In the genomic region with DNA sequence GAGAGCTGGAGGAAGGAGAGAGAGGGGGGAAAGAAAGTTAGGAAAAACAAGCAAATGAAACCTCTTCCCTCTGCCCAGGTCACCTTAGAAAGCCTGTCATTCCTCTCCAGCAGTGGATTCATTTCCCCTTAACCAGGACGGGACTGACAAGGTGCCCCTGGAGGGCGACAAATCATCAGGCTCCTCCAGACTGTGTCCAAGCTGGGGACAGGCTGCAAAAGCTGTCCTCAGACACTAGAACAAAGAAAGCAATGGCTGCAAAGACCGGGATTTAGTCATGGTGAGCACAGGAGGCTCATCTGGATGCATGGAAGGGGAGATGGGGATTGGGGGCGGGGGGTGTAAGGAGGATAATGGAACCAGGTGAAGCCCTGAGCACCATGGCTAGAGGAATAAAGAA, we compare ENCODE assay signal across 9 mouse cellular contexts.
A peak's percentile ranks its signal among the peaks of the same experiment; 100 is the strongest.
DNase-seq lines count a peak whose midpoint lies in the region; ATAC-seq and TF ChIP-seq lines count a peak whose summit lies in the region.
"Had no signal": no experiment of that assay in that cellular context is flagged by ENCODE, and none has a peak within 500 bp of the region (broad histone marks: within the 10 kb centered on the region; RNA-seq: fewer than 3 reads in every experiment).

No protein-coding gene starts in this region.

- H3K36me3 ChIP-seq in heart, postnatal 0 days (replicated peaks; ENCODE audit: control insufficient read depth, insufficient read depth, low read length), result no peaks in the 10 kb centered on the region
- no peaks in the 10 kb centered on the region for H3K36me3 ChIP-seq in midbrain, embryonic 11.5 days (ENCODE audit: control insufficient read depth, insufficient read depth, low read length)
- no peaks in the 10 kb centered on the region for H3K36me3 ChIP-seq in midbrain, embryonic 15.5 days (replicated peaks)
- H3K36me3 ChIP-seq in stomach, postnatal 0 days (ENCODE audit: control insufficient read depth, insufficient read depth, low read length), result no peaks in the 10 kb centered on the region
- H3K36me3 ChIP-seq in liver, embryonic 12.5 days, result no peaks in the 10 kb centered on the region
- H3K36me3 ChIP-seq: lung, embryonic 15.5 days had no signal

- DNase-seq in heart, postnatal 0 days (ENCODE audit: low spot score), result peak; percentile 34
- no peak for DNase-seq in heart, postnatal 25 days (ENCODE audit: low spot score)
- peak; percentile 84 for DNase-seq in midbrain, embryonic 11.5 days (ENCODE audit: low spot score, missing footprints)
- DNase-seq in embryo, embryonic 9.5 days (ENCODE audit: extremely low spot score), result peak; percentile 15
- DNase-seq in stomach, postnatal 0 days (ENCODE audit: low spot score), result no peak
- DNase-seq: thymus, postnatal 25 days had no signal

- TF ChIP-seq EP300 in heart, postnatal 0 days (IDR thresholded peaks at IDR 0.05; ENCODE audit: low read depth), result no peak
- TF ChIP-seq EP300 in stomach, postnatal 0 days (optimal IDR thresholded peaks at IDR 0.05), result no peak

- H3K4me3 ChIP-seq in heart, postnatal 0 days (ENCODE audit: low read depth, low read length), result no peak overlapping the region
- H3K4me3 ChIP-seq in midbrain, embryonic 11.5 days (ENCODE audit: low read depth, low read length), result no peak overlapping the region
- no peak overlapping the region for H3K4me3 ChIP-seq in midbrain, embryonic 15.5 days
- no peak overlapping the region for H3K4me3 ChIP-seq in stomach, postnatal 0 days (ENCODE audit: low read depth, low read length)
- no peak overlapping the region for H3K4me3 ChIP-seq in liver, embryonic 12.5 days
- H3K4me3 ChIP-seq: lung, embryonic 15.5 days had no signal

- intact Hi-C loops in heart, postnatal 25 days (cut with DNase I), result loop anchor here (10.0 kb wide), 1 partner anchor 600 kb away; no protein-coding TSS in a partner anchor

- peak; percentile 70; the same call in 1 of the 2 replicates for ATAC-seq in heart, postnatal 0 days (ENCODE audit: insufficient read depth, low read depth)
- peak; percentile 64 for ATAC-seq in midbrain, embryonic 11.5 days (ENCODE audit: low FRiP score)
- no peak for ATAC-seq in midbrain, embryonic 15.5 days (replicated peaks)
- ATAC-seq in stomach, postnatal 0 days (ENCODE audit: low FRiP score, low TSS enrichment), result no peak
- no peak for ATAC-seq in liver, embryonic 12.5 days

- H3K4me2 ChIP-seq in heart, postnatal 0 days (ENCODE audit: low read depth, low read length), result no peak overlapping the region
- no peak overlapping the region for H3K4me2 ChIP-seq in midbrain, embryonic 11.5 days
- no peak overlapping the region for H3K4me2 ChIP-seq in midbrain, embryonic 15.5 days
- H3K4me2 ChIP-seq in stomach, postnatal 0 days (replicated peaks; ENCODE audit: low read depth), result no peak overlapping the region
- no peak overlapping the region for H3K4me2 ChIP-seq in liver, embryonic 12.5 days
- H3K4me2 ChIP-seq: lung, embryonic 15.5 days had no signal

- TF ChIP-seq CTCF in heart, postnatal 0 days (IDR thresholded peaks at IDR 0.05; ENCODE audit: low read depth), result peak; percentile 62
- peak; percentile 53 for TF ChIP-seq CTCF in stomach, postnatal 0 days (IDR thresholded peaks at IDR 0.05; ENCODE audit: low read depth)

- no peak overlapping the region for H3K27ac ChIP-seq in heart, postnatal 0 days (ENCODE audit: low read depth)
- H3K27ac ChIP-seq in midbrain, embryonic 11.5 days (ENCODE audit: low read depth, low read length), result no peak overlapping the region
- no peak overlapping the region for H3K27ac ChIP-seq in midbrain, embryonic 15.5 days
- no peak overlapping the region for H3K27ac ChIP-seq in stomach, postnatal 0 days (replicated peaks)
- H3K27ac ChIP-seq in liver, embryonic 12.5 days, result no peak overlapping the region
- H3K27ac ChIP-seq: lung, embryonic 15.5 days had no signal

- H3K4me1 ChIP-seq in heart, postnatal 0 days (ENCODE audit: control insufficient read depth, insufficient read depth), result no peaks in the 10 kb centered on the region
- no peaks in the 10 kb centered on the region for H3K4me1 ChIP-seq in midbrain, embryonic 11.5 days (ENCODE audit: control insufficient read depth, insufficient read depth, low read length)
- no peaks in the 10 kb centered on the region for H3K4me1 ChIP-seq in midbrain, embryonic 15.5 days
- H3K4me1 ChIP-seq in stomach, postnatal 0 days (replicated peaks; ENCODE audit: control insufficient read depth, insufficient read depth), result no peaks in the 10 kb centered on the region
- no peaks in the 10 kb centered on the region for H3K4me1 ChIP-seq in liver, embryonic 12.5 days
- H3K4me1 ChIP-seq: lung, embryonic 15.5 days had no signal

- H3K9me3 ChIP-seq in heart, postnatal 0 days (replicated peaks; ENCODE audit: control insufficient read depth, low read length), result 0 out of 2 replicates have a peak, but pooled peaks cover 3% of the 10 kb centered on the region
- H3K9me3 ChIP-seq in midbrain, embryonic 11.5 days (ENCODE audit: control insufficient read depth, low read length), result peaks cover 3% of the 10 kb centered on the region; the same call in 1 of the 2 replicates
- no peaks in the 10 kb centered on the region for H3K9me3 ChIP-seq in midbrain, embryonic 15.5 days
- H3K9me3 ChIP-seq in stomach, postnatal 0 days (ENCODE audit: control insufficient read depth, low read length), result no peaks in the 10 kb centered on the region
- H3K9me3 ChIP-seq in liver, embryonic 12.5 days (replicated peaks), result no peaks in the 10 kb centered on the region; the same call in 1 of the 2 replicates
- H3K9me3 ChIP-seq: lung, embryonic 15.5 days had no signal

- 39% methylated on average over 4 of the region's 4 CpGs for WGBS in heart, postnatal 0 days
- WGBS in midbrain, embryonic 11.5 days, result 24% methylated on average over 4 of the region's 4 CpGs
- 16% methylated on average over 4 of the region's 4 CpGs for WGBS in midbrain, embryonic 15.5 days
- 45% methylated on average over 4 of the region's 4 CpGs for WGBS in stomach, postnatal 0 days
- WGBS in liver, embryonic 12.5 days (ENCODE audit: insufficient replicate concordance), result 41% methylated on average over 4 of the region's 4 CpGs

- H3K9ac ChIP-seq in heart, postnatal 0 days (replicated peaks; ENCODE audit: low read depth, low read length), result no peak overlapping the region
- H3K9ac ChIP-seq in midbrain, embryonic 11.5 days (ENCODE audit: low read length), result no peak overlapping the region
- H3K9ac ChIP-seq in midbrain, embryonic 15.5 days, result no peak overlapping the region
- H3K9ac ChIP-seq in stomach, postnatal 0 days (ENCODE audit: low read length), result no peak overlapping the region
- H3K9ac ChIP-seq in liver, embryonic 12.5 days, result no peak overlapping the region
- H3K9ac ChIP-seq: lung, embryonic 15.5 days had no signal

- H3K27me3 ChIP-seq in heart, postnatal 0 days (ENCODE audit: control insufficient read depth, insufficient read depth, low read length), result no peaks in the 10 kb centered on the region
- H3K27me3 ChIP-seq in midbrain, embryonic 11.5 days (ENCODE audit: control insufficient read depth, insufficient read depth, low read length), result no peaks in the 10 kb centered on the region
- H3K27me3 ChIP-seq in midbrain, embryonic 15.5 days (replicated peaks), result no peaks in the 10 kb centered on the region
- H3K27me3 ChIP-seq in stomach, postnatal 0 days (ENCODE audit: control insufficient read depth, insufficient read depth, low read length), result no peaks in the 10 kb centered on the region
- no peaks in the 10 kb centered on the region for H3K27me3 ChIP-seq in liver, embryonic 12.5 days (replicated peaks)
- H3K27me3 ChIP-seq: lung, embryonic 15.5 days had no signal

Comparison
In these comparisons a context has a peak if more than half of its experiments do, and no peak if none do; other contexts are left out.
1. ATAC-seq: peak in heart, postnatal 0 days (single experiment) and midbrain, embryonic 11.5 days (single experiment); none in midbrain, embryonic 15.5 days (single experiment), stomach, postnatal 0 days (single experiment) and liver, embryonic 12.5 days (single experiment).
2. DNase-seq: peak in heart, postnatal 0 days (single experiment), midbrain, embryonic 11.5 days (single experiment) and embryo, embryonic 9.5 days (single experiment); none in heart, postnatal 25 days (single experiment) and stomach, postnatal 0 days (single experiment).